8 mouse cellular contexts compared by ENCODE assay signal in the genomic region with DNA sequence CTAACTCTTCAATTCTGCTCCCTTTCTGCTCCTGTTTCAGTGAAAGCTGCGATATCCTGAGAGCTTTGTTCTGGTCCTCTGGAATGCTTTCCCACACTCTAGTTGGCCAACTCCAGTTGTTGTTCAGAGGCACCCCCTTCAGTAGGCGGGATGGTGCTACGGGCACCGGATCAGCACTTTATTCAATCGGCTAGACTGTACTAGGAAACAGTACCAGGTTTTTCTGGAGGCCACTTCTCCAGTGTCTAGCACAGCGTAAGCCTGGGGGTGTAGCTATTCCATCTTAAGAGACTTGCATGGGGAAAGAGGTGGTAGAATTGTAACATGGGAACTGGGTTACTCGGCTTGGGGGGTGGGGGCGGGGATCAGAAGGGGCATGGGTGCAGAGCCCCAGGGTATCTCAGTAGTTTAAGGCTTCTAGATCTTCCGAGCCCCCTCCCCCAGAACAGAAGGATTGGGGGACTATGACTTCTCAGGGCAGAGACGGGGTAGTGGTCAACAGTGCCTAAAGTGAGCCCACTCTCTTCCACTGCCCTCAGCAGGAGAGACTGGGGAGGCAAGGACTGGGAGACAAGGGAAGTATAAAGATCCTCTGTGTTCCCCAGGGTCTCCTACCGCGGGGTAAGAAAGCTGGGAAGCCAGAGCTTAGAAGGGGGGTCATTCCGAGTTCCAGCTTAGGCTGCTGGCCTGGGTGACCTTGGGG. TPM values are rescaled to one million over a fixed set of nuclear protein-coding genes. Genes with fewer than 3 reads are reported as not detected.
DNase-seq lines count a peak whose midpoint lies in the region; ATAC-seq and TF ChIP-seq lines count a peak whose summit lies in the region.

No protein-coding gene starts in this region.

- peak overlapping the region; percentile 96 for H3K4me2 ChIP-seq in lung, postnatal 0 days (replicated peaks; ENCODE audit: low read depth, low read length)
- peak overlapping the region; percentile 100 for H3K4me2 ChIP-seq in intestine, embryonic 16.5 days (ENCODE audit: low read depth, low read length)
- peak overlapping the region; percentile 99 for H3K4me2 ChIP-seq in neural tube, embryonic 15.5 days

- H3K36me3 ChIP-seq in lung, postnatal 0 days (ENCODE audit: insufficient read depth, low read length), result no peaks in the 10 kb centered on the region
- no peaks in the 10 kb centered on the region for H3K36me3 ChIP-seq in intestine, embryonic 16.5 days (ENCODE audit: control insufficient read depth, insufficient read depth, low read length)
- H3K36me3 ChIP-seq in neural tube, embryonic 15.5 days, result no peaks in the 10 kb centered on the region
- no peaks in the 10 kb centered on the region for H3K36me3 ChIP-seq in thymus, adult 2 months (ENCODE audit: control insufficient read depth, insufficient read depth, low read length)

- no peak for TF ChIP-seq EP300 in lung, postnatal 0 days (IDR thresholded peaks at IDR 0.05)

- WGBS in lung, postnatal 0 days, result 28% methylated on average over 13 of the region's 13 CpGs
- 30% methylated on average over 13 of the region's 13 CpGs for WGBS in intestine, embryonic 16.5 days
- WGBS in neural tube, embryonic 15.5 days, result 26% methylated on average over 13 of the region's 13 CpGs
- 47% methylated on average over 13 of the region's 13 CpGs for WGBS in thymus, adult 2 months

- peak; percentile 12; the same call in 1 of the 2 replicates for ATAC-seq in lung, postnatal 0 days
- peak; percentile 66 for ATAC-seq in intestine, embryonic 16.5 days
- ATAC-seq in neural tube, embryonic 15.5 days (ENCODE audit: low FRiP score), result peak; percentile 66

- H3K4me3 ChIP-seq in lung, postnatal 0 days (ENCODE audit: low read depth, low read length), result peak overlapping the region; percentile 50
- H3K4me3 ChIP-seq in intestine, embryonic 16.5 days (ENCODE audit: low read length), result peak overlapping the region; percentile 69
- H3K4me3 ChIP-seq in neural tube, embryonic 15.5 days (replicated peaks), result peak overlapping the region; percentile 73
- H3K4me3 ChIP-seq in thymus, adult 2 months (ENCODE audit: control insufficient read depth, insufficient read depth, low read length), result no peak overlapping the region

- no peak for TF ChIP-seq POLR2A in thymus, adult 2 months (IDR thresholded peaks at IDR 0.05; ENCODE audit: control insufficient read depth, extremely low read depth, insufficient read depth, low read length, poor library complexity)

- TF ChIP-seq CTCF in lung, postnatal 0 days (IDR thresholded peaks at IDR 0.05), result no peak
- TF ChIP-seq CTCF in thymus, adult 2 months (IDR thresholded peaks at IDR 0.05; ENCODE audit: borderline replicate concordance, control insufficient read depth, extremely low read depth, insufficient read depth, low read length, poor library complexity), result no peak

- peaks cover 11% of the 10 kb centered on the region for H3K27me3 ChIP-seq in lung, postnatal 0 days (replicated peaks; ENCODE audit: insufficient read depth, low read length)
- H3K27me3 ChIP-seq in intestine, embryonic 16.5 days (replicated peaks; ENCODE audit: control insufficient read depth, insufficient read depth, low read length), result no peaks in the 10 kb centered on the region; the same call in 1 of the 2 replicates
- H3K27me3 ChIP-seq in neural tube, embryonic 15.5 days (replicated peaks), result peaks cover 34% of the 10 kb centered on the region
- H3K27me3 ChIP-seq in thymus, adult 2 months (ENCODE audit: control insufficient read depth, insufficient read depth, low read length), result no peaks in the 10 kb centered on the region; the same call in 1 of the 2 replicates

- H3K9me3 ChIP-seq in lung, postnatal 0 days (ENCODE audit: low read length), result no peaks in the 10 kb centered on the region
- no peaks in the 10 kb centered on the region for H3K9me3 ChIP-seq in intestine, embryonic 16.5 days (ENCODE audit: control insufficient read depth, low read length)
- no peaks in the 10 kb centered on the region for H3K9me3 ChIP-seq in neural tube, embryonic 15.5 days (replicated peaks)

- H3K27ac ChIP-seq in lung, postnatal 0 days (ENCODE audit: low read length), result no peak overlapping the region
- H3K27ac ChIP-seq in intestine, embryonic 16.5 days (ENCODE audit: low read length), result no peak overlapping the region
- H3K27ac ChIP-seq in neural tube, embryonic 15.5 days (replicated peaks), result no peak overlapping the region
- no peak overlapping the region for H3K27ac ChIP-seq in thymus, adult 2 months (ENCODE audit: control insufficient read depth, insufficient read depth, low read length)

- H3K4me1 ChIP-seq in lung, postnatal 0 days (ENCODE audit: insufficient read depth, low read depth, low read length), result no peaks in the 10 kb centered on the region
- no peaks in the 10 kb centered on the region for H3K4me1 ChIP-seq in intestine, embryonic 16.5 days (ENCODE audit: control insufficient read depth, insufficient read depth, low read length)
- H3K4me1 ChIP-seq in neural tube, embryonic 15.5 days, result peaks cover 17% of the 10 kb centered on the region
- no peaks in the 10 kb centered on the region for H3K4me1 ChIP-seq in thymus, adult 2 months (replicated peaks; ENCODE audit: control insufficient read depth, insufficient read depth, low read length)

- H3K9ac ChIP-seq in lung, postnatal 0 days (replicated peaks; ENCODE audit: low read depth), result no peak overlapping the region
- peak overlapping the region; percentile 69 for H3K9ac ChIP-seq in intestine, embryonic 16.5 days (ENCODE audit: low read depth, low read length)
- peak overlapping the region; percentile 61 for H3K9ac ChIP-seq in neural tube, embryonic 15.5 days (replicated peaks)

- DNase-seq in cerebellum, adult 9-10 months, result peak; percentile 6
- DNase-seq in cerebellum, adult 9-11 months, result no peak
- peak; percentile 16 for DNase-seq in lung, postnatal 0 days (ENCODE audit: low spot score)
- DNase-seq in lung, postnatal 25 days (ENCODE audit: low spot score), result no peak
- no peak for DNase-seq in thymus, adult 18-20 months
- DNase-seq in thymus, adult 2 months, result no peak

RNA-seq across cellular contexts. Expression of a gene that starts 0.7 kb away (rescaled TPM):
- polyA plus RNA-seq in lung, postnatal 0 days (2015; fragmentation: Nextera tagmentation; extraction: Ambion mirVana), result 0.30 and 0.52 TPM in 2 replicates
- polyA plus RNA-seq in intestine, embryonic 16.5 days (2015; fragmentation: Nextera tagmentation; extraction: Ambion mirVana), result 0.39 and 0.48 TPM in 2 replicates
- 2.9 and 3.1 TPM in 2 replicates for polyA plus RNA-seq in neural tube, embryonic 15.5 days (2015; fragmentation: Nextera tagmentation; extraction: Ambion mirVana)
- 0.67 and 1.0 TPM in 2 replicates for polyA plus RNA-seq in thymus, adult 2 months (2012; rRNA removed)

Comparison
In these comparisons a context has a peak if more than half of its experiments do, and no peak if none do; other contexts are left out.
1. DNase-seq: peak in cerebellum, adult 9-10 months (single experiment) and lung, postnatal 0 days (single experiment); none in cerebellum, adult 9-11 months (single experiment), lung, postnatal 25 days (single experiment), thymus, adult 18-20 months (0 of 2) and thymus, adult 2 months (single experiment).
2. ATAC-seq: peak in every context shown above with its lines; median percentile 66 in intestine, embryonic 16.5 days; 66 in neural tube, embryonic 15.5 days; 12 in lung, postnatal 0 days.
3. Peak in every context shown above with its lines, with median percentiles within 50 percentile points of each other: H3K4me2 ChIP-seq.